Mouse (Mus musculus): ENCODE results near the gene Akap3.

The Akap3 gene

GRCm38 (mm10) chr6:126852881-126853280 is at the start of gene Akap3:
TSS of gene Akap3 (plus strand) at chr6:126853098.
- no peak for DNase-seq

GRCm38 (mm10) chr6:126806783-126807182 is 46.1 kb upstream of the Akap3 start:
- no peak for DNase-seq

DNA sequence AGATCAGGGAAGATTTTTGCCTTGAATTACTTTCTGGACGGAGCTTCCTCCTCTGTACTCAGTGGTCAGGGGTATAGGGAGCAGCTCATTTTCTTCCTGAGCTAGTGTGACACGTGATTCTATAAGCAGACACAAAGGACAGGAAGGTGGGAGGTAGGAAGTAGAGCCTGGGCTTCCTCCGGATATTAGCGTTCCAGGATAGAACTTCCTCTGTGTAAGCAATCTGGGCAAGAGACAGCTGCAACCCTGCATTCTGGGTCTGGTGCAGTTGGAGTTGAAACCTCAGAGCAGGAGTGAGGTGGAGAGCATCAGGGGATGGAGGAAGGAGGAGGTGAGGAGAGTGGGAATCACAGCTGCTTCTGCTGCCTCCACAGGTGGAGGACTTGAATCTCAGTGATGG is 44.8 kb upstream of the Akap3 start:
- DNase-seq, result no peak

GRCm38 (mm10) chr6:126808561-126808960 is 44.3 kb upstream of the Akap3 start:
- DNase-seq, result no peak

GRCm38 (mm10) chr6:126811481-126811880 is 41.4 kb upstream of the Akap3 start:
- no peak for DNase-seq

DNA sequence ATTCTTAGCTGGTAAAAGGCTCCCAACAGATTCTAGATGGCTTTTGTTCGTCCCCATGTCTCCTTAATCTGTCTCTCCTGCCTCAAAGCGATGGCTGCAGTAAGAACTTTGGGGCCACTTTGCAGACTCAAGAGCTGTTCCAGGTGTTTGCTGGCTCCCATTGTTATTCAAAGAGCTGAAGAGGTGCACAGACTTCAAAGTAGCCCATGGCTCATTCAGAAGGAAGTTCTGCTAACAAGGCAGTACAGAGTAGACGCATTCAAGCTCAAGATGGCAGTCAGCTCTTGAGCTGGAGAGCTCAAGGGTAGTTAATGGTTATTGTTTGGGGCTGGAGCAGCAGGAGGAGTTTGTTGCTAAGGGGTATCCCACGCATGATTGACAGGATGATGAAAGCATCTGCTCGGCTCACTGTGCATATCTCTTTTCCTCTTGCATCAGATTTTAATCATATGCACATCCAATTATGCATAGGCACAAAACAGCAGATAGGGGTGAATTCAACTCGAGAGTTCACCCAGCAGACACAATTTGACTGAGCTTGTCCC is 37.6 kb upstream of the Akap3 start:
- no peak for DNase-seq

GRCm38 (mm10) chr6:126816338-126816737 is 36.6 kb upstream of the Akap3 start:
- no peak for DNase-seq

DNA sequence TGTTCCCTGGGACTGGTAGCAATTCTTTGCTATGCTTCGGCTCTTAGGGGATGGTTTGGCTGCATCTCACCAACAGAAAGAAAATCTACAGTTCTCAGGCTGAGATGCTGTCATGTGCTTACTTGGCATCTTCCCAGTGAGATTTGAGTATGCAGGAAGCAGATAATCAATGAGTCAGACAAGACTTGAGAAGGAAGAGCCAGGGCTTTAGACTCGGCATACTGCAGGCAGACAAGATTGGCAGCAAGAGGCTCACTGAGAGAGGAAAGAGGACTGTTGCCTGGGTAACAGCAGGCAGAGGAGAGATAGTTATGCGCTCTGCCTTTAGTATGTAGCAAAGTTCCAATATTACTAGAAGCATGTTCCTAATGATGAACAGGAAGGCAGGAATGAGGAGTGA is 29.8 kb upstream of the Akap3 start:
- DNase-seq, result no peak

DNA sequence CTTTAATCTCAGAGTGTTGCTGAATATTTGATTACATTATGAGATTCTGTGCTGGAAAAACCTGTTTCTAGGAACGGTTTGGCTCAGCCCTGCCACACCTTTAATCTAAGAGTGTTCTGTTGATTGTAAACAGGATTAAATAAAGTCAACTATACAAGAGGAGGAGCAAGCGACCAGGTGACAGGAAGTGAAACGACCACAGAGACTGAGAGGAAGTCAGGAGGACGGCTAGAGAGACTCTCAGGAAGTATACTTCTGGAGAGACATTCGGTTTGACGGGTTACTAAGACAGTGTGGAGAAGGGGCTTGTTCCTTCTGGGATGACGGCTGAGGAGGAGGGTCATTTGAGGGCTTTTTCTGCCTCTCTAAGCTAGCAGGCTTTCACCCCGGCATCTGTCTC is 16.3 kb upstream of the Akap3 start:
- no peak for DNase-seq

GRCm38 (mm10) chr6:126848712-126849704 is 3.9 kb upstream of the Akap3 start, which contains the start of gene Ndufa9:
TSS of gene Ndufa9 (minus strand) at chr6:126849136.
- DNase-seq, result peak; percentile 85 to 89

DNA sequence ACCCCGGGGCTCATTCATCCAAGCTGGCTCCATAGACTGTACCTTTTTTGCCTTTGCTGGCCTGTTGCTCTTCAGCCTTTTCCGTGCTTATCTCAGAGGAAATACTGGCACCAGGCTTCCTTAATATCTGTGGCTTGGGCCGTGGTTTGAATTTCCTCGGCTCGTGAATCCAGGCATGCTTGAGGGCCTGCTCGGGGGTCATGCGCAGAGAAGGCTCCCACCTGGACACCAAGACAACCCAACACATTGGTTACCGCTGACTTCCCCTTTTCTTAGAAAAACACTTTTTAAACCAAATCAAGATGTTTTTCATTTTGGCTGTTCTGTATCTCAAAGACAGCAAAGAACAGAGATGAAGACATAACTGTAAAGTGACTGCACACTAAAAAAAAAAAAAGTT is 24.2 kb downstream of the Akap3 start:
- DNase-seq, result no peak

- no peak for DNase-seq
Observed at GRCm38 (mm10) chr6:126907378-126907777, 54.5 kb downstream of the Akap3 start.

- no peak for DNase-seq
Observed at GRCm38 (mm10) chr6:126907876-126908275, 55.0 kb downstream of the Akap3 start.

GRCm38 (mm10) chr6:126910727-126911126 is 57.8 kb downstream of the Akap3 start:
- no peak for DNase-seq

DNA sequence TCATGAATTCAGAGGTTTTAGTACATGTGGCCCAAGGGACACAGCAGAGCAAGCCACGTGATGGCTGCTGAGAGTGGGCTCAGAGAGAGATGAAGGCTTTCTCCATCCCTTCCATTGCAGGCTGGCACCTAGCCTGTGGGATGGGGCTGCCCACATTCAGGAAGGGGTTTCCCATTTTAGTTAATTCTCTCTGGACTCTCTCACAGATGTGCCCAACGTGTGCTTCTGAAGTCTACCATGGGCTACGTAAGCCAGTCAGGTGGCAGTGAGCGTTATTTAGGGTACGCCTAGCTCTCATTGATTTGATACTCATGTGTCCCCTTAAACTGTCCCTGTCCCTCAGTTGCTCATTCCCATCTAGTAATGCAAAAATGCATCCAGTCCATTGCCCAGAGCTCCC is 62.0 kb downstream of the Akap3 start:
- DNase-seq, result no peak

DNA sequence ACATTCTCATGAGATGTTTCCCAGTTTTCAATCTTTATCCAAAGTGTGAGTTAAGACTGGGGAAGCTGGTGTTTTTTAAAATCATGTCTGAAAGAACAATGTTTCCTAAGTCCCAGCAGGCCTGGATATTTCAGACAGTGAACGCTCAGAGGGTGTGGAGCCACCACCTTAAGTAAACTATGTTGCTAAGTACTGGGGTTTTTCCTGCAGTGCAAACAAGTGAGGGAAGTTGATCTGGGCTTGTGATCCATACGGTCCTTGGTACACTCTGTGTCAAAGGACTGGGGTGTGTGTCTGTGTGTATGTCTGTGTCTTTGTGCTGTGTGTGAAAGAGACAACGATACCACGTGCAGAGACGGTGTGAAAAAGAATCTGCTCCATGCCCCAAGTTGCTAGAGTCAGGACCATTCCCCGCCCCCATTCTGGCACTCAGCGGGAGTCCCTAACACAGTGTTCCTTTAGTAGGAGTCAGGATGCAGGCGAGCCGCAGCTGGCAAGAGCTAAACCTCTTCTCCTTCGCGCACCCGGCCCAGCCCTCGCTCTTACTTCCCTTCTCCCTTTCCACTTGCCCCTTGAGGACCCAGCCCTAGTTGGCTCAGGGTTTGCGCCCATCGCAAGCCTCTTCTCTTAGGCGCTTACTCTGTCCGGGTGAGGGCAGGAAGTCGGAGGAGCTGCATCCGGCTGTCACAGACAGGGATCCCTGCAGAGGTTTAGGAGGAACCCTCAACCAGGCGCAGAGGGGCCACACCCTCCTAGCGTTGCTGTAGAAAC is 68.4 kb downstream of the Akap3 start, which contains the start of gene Dyrk4:
Gene Dyrk4 (minus strand): TSS at position 729 of the 771 bp plus-strand sequence.
- DNase-seq, result no peak

Measured in thymus, adult 18-20 months (tissue).